Mouse (Mus musculus): Measurements from ENCODE around the gene Slc7a10. TPM values are rescaled to one million over a fixed set of nuclear protein-coding genes. Genes with fewer than 3 reads are reported as not detected.

Gene Slc7a10
- polyA plus RNA-seq (2014; fragmentation: Illumina TruSeq; extraction: RNeasy Lipid Tissue Mini Kit (QIAGEN cat#74804); ENCODE audit: low read depth, low replicate concordance): 99.5 TPM

DNA sequence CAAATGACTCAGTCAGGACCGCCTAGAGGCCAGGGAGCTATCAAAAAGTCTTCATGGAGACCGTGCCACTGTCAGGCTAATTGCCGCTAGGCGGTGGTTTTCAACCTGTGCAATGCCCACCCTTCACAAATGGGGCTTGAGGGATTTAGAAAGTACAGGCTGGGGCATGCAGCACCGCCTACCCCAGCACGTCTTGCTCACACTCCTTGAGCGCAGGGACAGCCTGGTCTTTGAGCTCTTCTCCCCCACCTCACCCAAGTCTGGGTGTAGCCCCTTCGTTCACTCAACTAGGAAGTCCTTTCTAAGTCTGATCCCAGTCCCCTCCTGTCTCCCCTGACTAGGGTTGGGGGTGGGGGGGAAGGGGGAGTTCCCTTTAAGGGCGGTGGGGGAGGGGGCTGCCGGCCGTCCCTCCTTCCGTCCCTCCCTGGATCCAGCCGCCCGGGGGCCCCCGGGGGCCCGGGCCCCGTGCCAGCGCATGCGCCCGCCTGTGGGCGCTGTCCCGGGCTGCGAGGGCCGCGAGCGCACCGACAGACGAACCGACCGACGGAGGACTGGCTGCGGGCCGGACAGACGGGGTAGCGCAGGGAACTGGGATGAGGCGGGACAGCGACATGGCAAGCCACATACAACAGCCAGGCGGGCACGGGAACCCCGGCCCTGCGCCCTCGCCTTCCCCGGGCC is at the start of gene Slc7a10:
Gene Slc7a10 (plus strand): TSS at position 497 of the 681 bp plus-strand sequence.

GRCm38 (mm10) chr7:35215225-35215624 is 29.0 kb downstream of the Slc7a10 start, which contains the start of gene Lrp3:
Gene Lrp3 (minus strand): TSS chr7:35215498.

Other genes starting within 250 kb of the Slc7a10 start
- gene Cebpg, start 129.8 kb upstream of the Slc7a10 start, polyA plus RNA-seq (2014; fragmentation: Illumina TruSeq; extraction: RNeasy Lipid Tissue Mini Kit (QIAGEN cat#74804); ENCODE audit: low read depth, low replicate concordance): 30.7 TPM
- gene Cebpa, start 67.1 kb upstream of the Slc7a10 start, polyA plus RNA-seq (2014; fragmentation: Illumina TruSeq; extraction: RNeasy Lipid Tissue Mini Kit (QIAGEN cat#74804); ENCODE audit: low read depth, low replicate concordance): 162 TPM
- 6.2 TPM for gene Lrp3, start 29.1 kb downstream of the Slc7a10 start, polyA plus RNA-seq (2014; fragmentation: Illumina TruSeq; extraction: RNeasy Lipid Tissue Mini Kit (QIAGEN cat#74804); ENCODE audit: low read depth, low replicate concordance)
- gene Gpatch1, start 132.1 kb downstream of the Slc7a10 start, polyA plus RNA-seq (2014; fragmentation: Illumina TruSeq; extraction: RNeasy Lipid Tissue Mini Kit (QIAGEN cat#74804); ENCODE audit: low read depth, low replicate concordance): 10.5 TPM
- 9.3 TPM for gene Rhpn2, start 147.8 kb downstream of the Slc7a10 start, polyA plus RNA-seq (2014; fragmentation: Illumina TruSeq; extraction: RNeasy Lipid Tissue Mini Kit (QIAGEN cat#74804); ENCODE audit: low read depth, low replicate concordance)
- gene Faap24, start 210.5 kb downstream of the Slc7a10 start, polyA plus RNA-seq (2014; fragmentation: Illumina TruSeq; extraction: RNeasy Lipid Tissue Mini Kit (QIAGEN cat#74804); ENCODE audit: low read depth, low replicate concordance): 7.0 TPM
- 20.5 TPM for gene Cep89, start 210.7 kb downstream of the Slc7a10 start, polyA plus RNA-seq (2014; fragmentation: Illumina TruSeq; extraction: RNeasy Lipid Tissue Mini Kit (QIAGEN cat#74804); ENCODE audit: low read depth, low replicate concordance)